Mouse (Mus musculus): Measurements from ENCODE around the gene Tpcn2.

DNA sequence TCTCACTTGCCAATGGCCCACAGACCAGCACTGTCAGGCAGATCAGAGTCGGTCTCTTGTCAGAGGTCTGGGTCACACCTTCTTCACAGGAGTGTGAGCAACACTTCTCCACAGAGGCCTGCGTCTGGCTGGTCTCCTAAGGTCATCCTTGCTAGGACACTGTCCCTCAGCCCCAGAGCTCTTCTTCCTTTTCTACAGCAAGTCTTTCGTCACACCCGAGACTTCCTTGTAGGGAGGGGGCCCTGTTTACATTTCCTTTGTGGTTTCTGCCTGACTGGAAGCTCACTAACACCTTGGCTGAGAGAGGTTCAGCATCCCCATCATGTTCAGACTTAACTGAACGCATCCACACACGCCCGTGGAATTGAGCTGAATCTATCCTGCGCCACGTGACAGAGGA, 19.6 kb downstream of the Tpcn2 start:
- no peak for TF ChIP-seq POLR2A (IDR thresholded peaks at IDR 0.05; ENCODE audit: insufficient read depth, low read depth, low read length)
- no peak for TF ChIP-seq CTCF (IDR thresholded peaks at IDR 0.05)

Data from heart, adult 2 months (tissue).